Mouse (Mus musculus) midbrain, postnatal 0 days (tissue): ENCODE results near the gene Tgm3. TPM values are rescaled to one million over a fixed set of nuclear protein-coding genes. Genes with fewer than 3 reads are reported as not detected.

Experiments used
- ATAC-seq: fragments of 200-750 bp; cut with Nextera tagmentation; 2 replicates; pipeline ENCODE4 v1.8.0; 2017; ENCODE audit warnings: moderate number of reproducible peaks, mild to moderate bottlenecking, moderate TSS enrichment, moderate library complexity; ENCODE audit not compliant: low FRiP score
- DNase-seq: peaks from one replicate; pipeline ENCODE4 v3.0.0-alpha.2; 2015; ENCODE audit warnings: low spot score
- H3K27ac ChIP-seq: fragments of 300-500 bp; sonication (generic); 2 replicates; pipeline ENCODE4 v1.5.1; 2014; ENCODE audit warnings: low read depth, mild to moderate bottlenecking, low read length, mixed read lengths
- H3K27me3 ChIP-seq: fragments of 300-500 bp; sonication (generic); 2 replicates; pipeline ENCODE4 v1.6.1; 2014; ENCODE audit warnings: low read length, control low read depth, mixed read lengths; ENCODE audit not compliant: insufficient read depth
- H3K36me3 ChIP-seq: fragments of 300-500 bp; sonication (generic); 2 replicates; pipeline ENCODE4 v1.6.1; 2014; ENCODE audit warnings: low read length, control low read depth, mixed read lengths; ENCODE audit not compliant: insufficient read depth
- H3K4me1 ChIP-seq: fragments of 300-500 bp; sonication (generic); 2 replicates; pipeline ENCODE4 v1.6.1; 2014; ENCODE audit warnings: mild to moderate bottlenecking, control low read depth, antibody characterized with exemption, low read length, mixed read lengths; ENCODE audit not compliant: insufficient read depth
- H3K4me2 ChIP-seq: fragments of 300-500 bp; sonication (generic); 2 replicates; pipeline ENCODE4 v1.6.1; 2014; ENCODE audit warnings: low read depth, mild to moderate bottlenecking, low read length, mixed read lengths; ENCODE audit not compliant: poor library complexity, severe bottlenecking
- H3K4me3 ChIP-seq: fragments of 300-500 bp; sonication (generic); 2 replicates; pipeline ENCODE4 v1.5.1; 2014; ENCODE audit warnings: low read depth, mild to moderate bottlenecking, low read length, moderate library complexity
- H3K9ac ChIP-seq: fragments of 300-500 bp; sonication (generic); replicated peaks from 2 replicates; pipeline ENCODE4 v1.6.1; 2014; ENCODE audit warnings: mild to moderate bottlenecking, low read length, moderate library complexity, mixed read lengths; ENCODE audit not compliant: poor library complexity, severe bottlenecking
- H3K9me3 ChIP-seq: fragments of 300-500 bp; sonication (generic); 2 replicates; pipeline ENCODE4 v1.6.1; 2016; ENCODE audit warnings: low read length, control low read depth
- CTCF ChIP-seq: IDR thresholded peaks from 2 replicates; pipeline ENCODE4 v1.5.1; 2016; ENCODE audit warnings: antibody characterized with exemption, mild to moderate bottlenecking
- WGBS: fragments of 180-500 bp; shearing (Covaris S2); extraction: QIAGEN DNeasy Blood & Tissue Kit; methylation state at CpG from one replicate; pipeline ENCODE4 v1.1.7; 2014; 5-methylcytosine and 5-hydroxymethylcytosine counted together
- polyA plus RNA-seq: library from polyadenylated mRNA; unstranded; fragments of >200 nt; fragmentation: Nextera tagmentation; extraction: Ambion mirVana; gene quantifications from 2 replicates; pipeline ENCODE4 v1.2.1, GENCODE M21; 2015
- total RNA-seq: library from RNA; depleted of rRNA; stranded (reverse); fragments of >200 nt; gene quantifications from 2 replicates; pipeline ENCODE4 v1.2.3, GENCODE M21; 2014

The Tgm3 gene
- total and polyA plus RNA-seq, 2 experiments from 2014 or later, result 0.06 to 0.11 TPM

- H3K4me2 ChIP-seq, result no peak overlapping the region
- H3K4me3 ChIP-seq, result no peak overlapping the region
- H3K9me3 ChIP-seq, result no peaks in the 10 kb centered on the region
- no peak for ATAC-seq
- H3K4me1 ChIP-seq, result no peaks in the 10 kb centered on the region
- no peak for DNase-seq
- no peak overlapping the region for H3K9ac ChIP-seq
- no peaks in the 10 kb centered on the region for H3K27me3 ChIP-seq
- WGBS, result 82% methylated on average over 4 of the region's 4 CpGs
- no peaks in the 10 kb centered on the region for H3K36me3 ChIP-seq
- H3K27ac ChIP-seq, result no peak overlapping the region
- no peak for TF ChIP-seq CTCF
Observed at GRCm38 (mm10) chr2:129999296-129999695, 12.9 kb upstream of the Tgm3 start.

GRCm38 (mm10) chr2:130000601-130001000 lies 11.5 kb upstream of the Tgm3 start:
- H3K27ac ChIP-seq, result no peak overlapping the region
- ATAC-seq (no peak), DNase-seq (no peak)
- H3K4me1 ChIP-seq, result no peaks in the 10 kb centered on the region
- H3K9ac ChIP-seq, result no peak overlapping the region
- no peak for TF ChIP-seq CTCF
- no peak overlapping the region for H3K4me2 ChIP-seq
- no peaks in the 10 kb centered on the region for H3K9me3 ChIP-seq
- no peaks in the 10 kb centered on the region for H3K27me3 ChIP-seq
- no peak overlapping the region for H3K4me3 ChIP-seq
- no peaks in the 10 kb centered on the region for H3K36me3 ChIP-seq
- 97% methylated on average over 3 of the region's 3 CpGs for WGBS

- Histone ChIP-seq H3K36me3 (no peaks in the 10 kb centered on the region), H3K27me3 (no peaks in the 10 kb centered on the region), H3K4me2 (no peak overlapping the region), H3K4me3 (no peak overlapping the region), H3K27ac (no peak overlapping the region), H3K9me3 (no peaks in the 10 kb centered on the region), H3K4me1 (no peaks in the 10 kb centered on the region), H3K9ac (no peak overlapping the region)
- 57% methylated on average over 4 of the region's 4 CpGs for WGBS
- ATAC-seq, result no peak
- DNase-seq, result no peak
- no peak for TF ChIP-seq CTCF
Observed at GRCm38 (mm10) chr2:130004046-130004445, 8.1 kb upstream of the Tgm3 start.

GRCm38 (mm10) chr2:130009371-130009770 lies 2.8 kb upstream of the Tgm3 start:
- no peak for TF ChIP-seq CTCF
- no peak overlapping the region for H3K27ac ChIP-seq
- no peaks in the 10 kb centered on the region for H3K27me3 ChIP-seq
- 89% methylated on average over 2 of the region's 2 CpGs for WGBS
- H3K4me2 ChIP-seq, result no peak overlapping the region
- no peak overlapping the region for H3K4me3 ChIP-seq
- ATAC-seq, result no peak
- no peak overlapping the region for H3K9ac ChIP-seq
- no peaks in the 10 kb centered on the region for H3K9me3 ChIP-seq
- H3K36me3 ChIP-seq, result no peaks in the 10 kb centered on the region
- DNase-seq, result no peak
- no peaks in the 10 kb centered on the region for H3K4me1 ChIP-seq

- Histone ChIP-seq H3K27ac (no peak overlapping the region), H3K9me3 (no peaks in the 10 kb centered on the region), H3K4me1 (no peaks in the 10 kb centered on the region; the same call in 1 of the 2 replicates), H3K36me3 (no peaks in the 10 kb centered on the region), H3K27me3 (no peaks in the 10 kb centered on the region), H3K9ac (no peak overlapping the region), H3K4me3 (no peak overlapping the region), H3K4me2 (no peak overlapping the region)
- DNase-seq, result peak; percentile 76
- no peak for TF ChIP-seq CTCF
- ATAC-seq, result no peak
Observed at GRCm38 (mm10) chr2:130013646-130014045, 1.5 kb downstream of the Tgm3 start.

- no peaks in the 10 kb centered on the region for H3K36me3 ChIP-seq
- H3K9ac ChIP-seq, result no peak overlapping the region
- H3K27me3 ChIP-seq, result no peaks in the 10 kb centered on the region
- no peak overlapping the region for H3K4me2 ChIP-seq
- H3K4me1 ChIP-seq, result no peaks in the 10 kb centered on the region; the same call in 1 of the 2 replicates
- H3K9me3 ChIP-seq, result no peaks in the 10 kb centered on the region
- ATAC-seq (no peak), DNase-seq (no peak)
- TF ChIP-seq CTCF, result no peak
- 94% methylated on average over 2 of the region's 2 CpGs for WGBS
- H3K27ac ChIP-seq, result no peak overlapping the region
- no peak overlapping the region for H3K4me3 ChIP-seq
Observed at GRCm38 (mm10) chr2:130015196-130015595, 3.0 kb downstream of the Tgm3 start.
